Mouse (Mus musculus): Measurements from ENCODE around the gene Zfp1. TPM values are rescaled to one million over a fixed set of nuclear protein-coding genes. Genes with fewer than 3 reads are reported as not detected.

Zfp1 gene
- polyA plus RNA-seq, 1 experiment from 2014 or later = 24.3 TPM

Small RNA genes within 50 kb of the gene (microRNA-seq; reads per million reads assigned to microRNA genes)
- gene Mir7076 = not detected

Other genes with a start within 250 kb of the Zfp1 start
- not detected in 2 replicates for gene Fa2h, start 249.6 kb upstream of the Zfp1 start, polyA plus RNA-seq (2016; fragmentation: Nextera tagmentation; extraction: Ambion mirVana)
- 5.0 and 5.7 TPM in 2 replicates for gene Wdr59, start 121.3 kb upstream of the Zfp1 start, polyA plus RNA-seq (2016; fragmentation: Nextera tagmentation; extraction: Ambion mirVana)
- 22.8 and 25.3 TPM in 2 replicates for gene Znrf1, start 107.3 kb upstream of the Zfp1 start, polyA plus RNA-seq (2016; fragmentation: Nextera tagmentation; extraction: Ambion mirVana)
- 0.14 TPM in 1 of 2 replicates, not detected in the other for gene Ldhd, start 13.0 kb upstream of the Zfp1 start, polyA plus RNA-seq (2016; fragmentation: Nextera tagmentation; extraction: Ambion mirVana)
- gene Ctrb1, start 47.6 kb downstream of the Zfp1 start, polyA plus RNA-seq (2016; fragmentation: Nextera tagmentation; extraction: Ambion mirVana) = not detected in 2 replicates
- 46.6 and 49.9 TPM in 2 replicates for gene Bcar1, start 100.4 kb downstream of the Zfp1 start, polyA plus RNA-seq (2016; fragmentation: Nextera tagmentation; extraction: Ambion mirVana)
- 234 and 248 TPM in 2 replicates for gene Cfdp1, start 210.9 kb downstream of the Zfp1 start, polyA plus RNA-seq (2016; fragmentation: Nextera tagmentation; extraction: Ambion mirVana)
- gene Tmem170, start 233.3 kb downstream of the Zfp1 start, polyA plus RNA-seq (2016; fragmentation: Nextera tagmentation; extraction: Ambion mirVana) = 9.1 and 11.8 TPM in 2 replicates